Comparison of ENCODE assay signal across 19 mouse cellular contexts in the genomic region with DNA sequence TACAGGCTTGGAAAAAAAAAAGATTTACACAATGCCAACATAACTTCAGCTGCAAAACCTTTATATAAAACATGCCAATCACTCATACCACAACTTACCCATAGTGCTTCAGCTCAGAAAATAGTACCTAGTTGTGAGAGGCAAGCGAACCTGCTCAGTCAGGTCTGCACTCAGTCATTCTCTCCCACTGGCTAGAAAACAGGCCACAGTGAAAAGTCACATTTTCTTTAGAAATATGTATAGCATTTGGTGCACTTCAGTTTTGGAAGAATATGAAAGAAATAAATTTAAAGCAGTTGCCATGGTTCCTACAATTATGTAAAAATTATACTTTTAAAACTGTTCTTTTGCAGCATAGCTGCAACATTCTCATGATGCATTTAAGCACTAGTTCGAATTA.
"Had no signal": no experiment of that assay in that cellular context is flagged by ENCODE, and none has a peak within 500 bp of the region (broad histone marks: within the 10 kb centered on the region; RNA-seq: fewer than 3 reads in every experiment).

No protein-coding gene starts in this region.

- H3K9me3 ChIP-seq: midbrain, embryonic 10.5 days; midbrain, embryonic 12.5 days; neural tube, embryonic 13.5 days; neural tube, embryonic 15.5 days; stomach, embryonic 15.5 days had no signal

- H3K4me2 ChIP-seq: lung, embryonic 14.5 days; midbrain, embryonic 12.5 days; neural tube, embryonic 13.5 days; neural tube, embryonic 15.5 days; stomach, embryonic 15.5 days had no signal

- H3K27me3 ChIP-seq: midbrain, embryonic 12.5 days; neural tube, embryonic 13.5 days; neural tube, embryonic 15.5 days; stomach, embryonic 15.5 days had no signal

- H3K27ac ChIP-seq: midbrain, embryonic 10.5 days; midbrain, embryonic 12.5 days; neural tube, embryonic 13.5 days; neural tube, embryonic 15.5 days; stomach, embryonic 15.5 days; stomach, postnatal 0 days had no signal

- H3K4me1 ChIP-seq: midbrain, embryonic 10.5 days; midbrain, embryonic 12.5 days; neural tube, embryonic 13.5 days; neural tube, embryonic 15.5 days; stomach, embryonic 15.5 days had no signal

- DNase-seq: lung, adult 18-20 months; lung, embryonic 14.5 days; lung, postnatal 10 days; lung, postnatal 4 days; midbrain, embryonic 14.5 days; retina, postnatal 1 day; right cerebral cortex, adult 18-20 months; right cerebral cortex, postnatal 14 days; thymus, adult 18-20 months; thymus, postnatal 14 days; thymus, postnatal 36 days had no signal

- ATAC-seq: midbrain, embryonic 16.5 days had no signal

- H3K36me3 ChIP-seq: midbrain, embryonic 10.5 days; midbrain, embryonic 12.5 days; neural tube, embryonic 13.5 days; neural tube, embryonic 15.5 days; stomach, embryonic 15.5 days had no signal

- H3K4me3 ChIP-seq: midbrain, embryonic 10.5 days; midbrain, embryonic 12.5 days; myocyte; neural tube, embryonic 13.5 days; neural tube, embryonic 15.5 days; stomach, embryonic 15.5 days had no signal

- H3K9ac ChIP-seq: lung, embryonic 14.5 days; midbrain, embryonic 12.5 days; neural tube, embryonic 13.5 days; neural tube, embryonic 15.5 days; stomach, embryonic 15.5 days had no signal
